Mouse (Mus musculus) lung, postnatal 4 days (tissue): Measurements from ENCODE around the gene Slc25a31.

Experiments
- DNase-seq, 2 experiments: peaks; one replicate each; pipeline ENCODE4 v3.0.0; 2021

Slc25a31 gene

GRCm38 (mm10) chr3:40708655-40709054 is at the start of gene Slc25a31:
Gene Slc25a31, plus strand, starts transcription at chr3:40708855.
- no peak for DNase-seq

GRCm38 (mm10) chr3:40660231-40660630 is 48.4 kb upstream of the Slc25a31 start:
- DNase-seq, result no peak

GRCm38 (mm10) chr3:40666109-40666508 is 42.5 kb upstream of the Slc25a31 start:
- no peak for DNase-seq

- DNase-seq, result no peak
Observed at GRCm38 (mm10) chr3:40666861-40667719, 41.6 kb upstream of the Slc25a31 start.

- DNase-seq, result no peak
Observed at GRCm38 (mm10) chr3:40668889-40669288, 39.8 kb upstream of the Slc25a31 start.

- no peak for DNase-seq
Observed at GRCm38 (mm10) chr3:40669395-40669794, 39.3 kb upstream of the Slc25a31 start.

- DNase-seq, result no peak
Observed at GRCm38 (mm10) chr3:40673515-40673914, 35.1 kb upstream of the Slc25a31 start.

- no peak for DNase-seq
Observed at GRCm38 (mm10) chr3:40674873-40675405, 33.7 kb upstream of the Slc25a31 start.

- DNase-seq, result no peak
Observed at GRCm38 (mm10) chr3:40678856-40679255, 29.8 kb upstream of the Slc25a31 start.

GRCm38 (mm10) chr3:40682404-40682803 is 26.3 kb upstream of the Slc25a31 start:
- no peak for DNase-seq

GRCm38 (mm10) chr3:40683171-40683570 is 25.5 kb upstream of the Slc25a31 start:
- no peak for DNase-seq

GRCm38 (mm10) chr3:40685855-40686515 is 22.7 kb upstream of the Slc25a31 start:
- DNase-seq, result no peak

- no peak for DNase-seq
Observed at GRCm38 (mm10) chr3:40686836-40687235, 21.8 kb upstream of the Slc25a31 start.

- no peak for DNase-seq
Observed at GRCm38 (mm10) chr3:40687588-40687987, 21.1 kb upstream of the Slc25a31 start.

GRCm38 (mm10) chr3:40691566-40691965 is 17.1 kb upstream of the Slc25a31 start:
- DNase-seq, result no peak

- no peak for DNase-seq
Observed at GRCm38 (mm10) chr3:40693435-40693834, 15.2 kb upstream of the Slc25a31 start.

- DNase-seq, result no peak
Observed at GRCm38 (mm10) chr3:40693960-40694359, 14.7 kb upstream of the Slc25a31 start.

- peak; percentile 56 to 61 for DNase-seq
Observed at GRCm38 (mm10) chr3:40694438-40694837, 14.2 kb upstream of the Slc25a31 start.

- no peak for DNase-seq
Observed at GRCm38 (mm10) chr3:40695162-40695561, 13.5 kb upstream of the Slc25a31 start.

- no peak for DNase-seq
Observed at GRCm38 (mm10) chr3:40698834-40699233, 9.8 kb upstream of the Slc25a31 start.

- peak; percentile 27 to 60 for DNase-seq
Observed at GRCm38 (mm10) chr3:40704816-40705430, 3.7 kb upstream of the Slc25a31 start.

- no peak for DNase-seq
Observed at GRCm38 (mm10) chr3:40716056-40716455, 7.4 kb downstream of the Slc25a31 start.

GRCm38 (mm10) chr3:40719022-40719421 is 10.4 kb downstream of the Slc25a31 start:
- no peak for DNase-seq
